Mouse (Mus musculus): ENCODE data around the gene Tmem131. TPM values are rescaled to one million over a fixed set of nuclear protein-coding genes. Genes with fewer than 3 reads are reported as not detected.

Gene Tmem131
- total and polyA plus RNA-seq, 2 experiments from 2014 or later = 8.9 to 21.5 TPM

DNA sequence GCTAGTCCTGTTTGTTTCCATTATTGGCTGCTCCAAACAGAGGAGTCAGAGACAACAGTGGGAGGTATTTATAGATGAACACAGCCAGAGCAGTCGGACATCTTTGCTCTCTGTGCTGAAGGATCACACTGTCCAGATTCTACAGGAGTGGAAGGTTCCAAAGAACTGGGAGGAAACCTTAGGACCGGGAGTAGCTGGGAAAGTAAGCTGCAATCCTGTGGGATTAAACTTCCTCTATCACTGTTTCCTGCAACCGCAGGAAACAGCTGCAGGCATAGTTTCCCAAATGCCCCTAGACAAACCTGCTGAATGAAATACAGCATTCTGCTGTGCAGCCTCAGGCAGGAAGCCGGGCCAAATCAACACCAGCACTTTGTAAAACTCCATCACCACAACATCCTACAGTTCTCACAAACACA is 83.0 kb downstream of the Tmem131 start:
- peak overlapping the region; percentile 60 for H3K27ac ChIP-seq
- no peaks in the 10 kb centered on the region for H3K9me3 ChIP-seq (ENCODE audit: low read length)
- no peak for TF ChIP-seq CTCF (IDR thresholded peaks at IDR 0.05; ENCODE audit: low read depth)
- ATAC-seq (no peak), DNase-seq (ENCODE audit: low spot score) (no peak)
- no peaks in the 10 kb centered on the region for H3K36me3 ChIP-seq (ENCODE audit: insufficient read depth, low read length)
- no peak overlapping the region for H3K4me3 ChIP-seq (ENCODE audit: low read length)
- no peak overlapping the region for H3K9ac ChIP-seq (replicated peaks; ENCODE audit: low read length)
- WGBS = 56% methylated on average over 4 of the region's 4 CpGs
- H3K4me1 ChIP-seq (ENCODE audit: insufficient read depth, low read length) = peaks cover 14% of the 10 kb centered on the region
- H3K27me3 ChIP-seq (ENCODE audit: insufficient read depth, low read length) = no peaks in the 10 kb centered on the region
- no peak overlapping the region for H3K4me2 ChIP-seq (ENCODE audit: low read depth, low read length)

DNA sequence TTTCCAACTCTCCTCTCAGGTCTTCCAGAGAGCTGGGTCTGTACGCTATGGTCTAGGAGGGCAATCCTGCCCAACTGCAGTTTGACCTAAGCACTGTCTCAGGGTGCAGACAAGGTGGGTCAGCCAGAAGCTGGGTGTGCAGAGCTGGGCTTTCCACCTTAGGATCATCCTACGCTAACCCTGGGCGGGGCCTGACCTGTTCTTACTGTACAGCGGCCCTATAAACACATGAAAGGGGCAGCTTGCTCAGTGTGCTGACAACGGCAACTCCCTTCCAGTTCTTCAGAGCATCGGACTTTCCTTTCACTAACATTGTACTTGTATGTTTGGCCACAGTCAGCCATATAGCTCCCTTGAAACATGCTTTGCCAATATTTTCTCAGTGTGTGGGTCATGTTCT is 86.4 kb downstream of the Tmem131 start:
- no peak for TF ChIP-seq CTCF (IDR thresholded peaks at IDR 0.05; ENCODE audit: low read depth)
- H3K9me3 ChIP-seq (ENCODE audit: low read length) = no peaks in the 10 kb centered on the region
- no peak overlapping the region for H3K4me3 ChIP-seq (ENCODE audit: low read length)
- 93% methylated on average over 6 of the region's 6 CpGs for WGBS
- no peak overlapping the region for H3K4me2 ChIP-seq (ENCODE audit: low read depth, low read length)
- H3K36me3 ChIP-seq (ENCODE audit: insufficient read depth, low read length) = no peaks in the 10 kb centered on the region
- DNase-seq (ENCODE audit: low spot score) (no peak), ATAC-seq (no peak)
- no peaks in the 10 kb centered on the region for H3K27me3 ChIP-seq (ENCODE audit: insufficient read depth, low read length)
- no peak overlapping the region for H3K27ac ChIP-seq
- peaks cover 12% of the 10 kb centered on the region for H3K4me1 ChIP-seq (ENCODE audit: insufficient read depth, low read length)
- no peak overlapping the region for H3K9ac ChIP-seq (replicated peaks; ENCODE audit: low read length)

GRCm38 (mm10) chr1:36854198-36854765 is 89.2 kb downstream of the Tmem131 start:
- TF ChIP-seq CTCF (IDR thresholded peaks at IDR 0.05; ENCODE audit: low read depth) = no peak
- Histone ChIP-seq H3K36me3 (ENCODE audit: insufficient read depth, low read length) (no peaks in the 10 kb centered on the region), H3K9me3 (ENCODE audit: low read length) (no peaks in the 10 kb centered on the region), H3K4me3 (ENCODE audit: low read length) (no peak overlapping the region), H3K4me2 (ENCODE audit: low read depth, low read length) (no peak overlapping the region), H3K27ac (no peak overlapping the region), H3K4me1 (ENCODE audit: insufficient read depth, low read length) (no peaks in the 10 kb centered on the region), H3K9ac (replicated peaks; ENCODE audit: low read length) (no peak overlapping the region), H3K27me3 (ENCODE audit: insufficient read depth, low read length) (no peaks in the 10 kb centered on the region)
- DNase-seq (ENCODE audit: low spot score) (no peak), ATAC-seq (no peak)
- whole genome bisulfite sequencing = 83% methylated on average over 10 of the region's 10 CpGs

DNA sequence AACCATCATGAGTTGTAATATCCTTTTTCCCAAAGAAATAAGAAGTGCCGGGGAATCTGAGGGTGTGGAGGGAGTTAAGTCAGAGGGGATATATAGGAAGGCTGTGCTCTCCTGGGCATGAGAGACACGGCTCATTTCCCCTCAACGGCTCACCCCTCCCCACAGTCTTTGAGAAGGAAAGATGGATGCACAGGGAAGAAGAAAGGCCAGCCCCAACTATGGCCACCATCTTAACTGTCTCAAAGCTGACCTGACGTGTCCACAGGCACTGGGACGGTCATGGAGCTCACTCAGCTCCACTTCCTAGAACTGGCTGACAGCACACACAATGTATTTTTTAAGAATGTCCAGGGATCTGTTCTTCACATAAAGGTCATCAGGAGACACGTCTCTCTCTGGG is 91.4 kb downstream of the Tmem131 start:
- no peaks in the 10 kb centered on the region for H3K4me1 ChIP-seq (ENCODE audit: insufficient read depth, low read length)
- H3K27ac ChIP-seq = no peak overlapping the region
- no peak for TF ChIP-seq CTCF (IDR thresholded peaks at IDR 0.05; ENCODE audit: low read depth)
- WGBS = 76% methylated on average over 6 of the region's 6 CpGs
- no peak overlapping the region for H3K4me3 ChIP-seq (ENCODE audit: low read length)
- ATAC-seq (no peak), DNase-seq (ENCODE audit: low spot score) (no peak)
- H3K36me3 ChIP-seq (ENCODE audit: insufficient read depth, low read length) = no peaks in the 10 kb centered on the region
- H3K9me3 ChIP-seq (ENCODE audit: low read length) = no peaks in the 10 kb centered on the region
- H3K9ac ChIP-seq (replicated peaks; ENCODE audit: low read length) = no peak overlapping the region
- H3K4me2 ChIP-seq (ENCODE audit: low read depth, low read length) = no peak overlapping the region
- no peaks in the 10 kb centered on the region for H3K27me3 ChIP-seq (ENCODE audit: insufficient read depth, low read length)

- H3K9ac ChIP-seq (replicated peaks; ENCODE audit: low read length) = no peak overlapping the region
- WGBS = 81% methylated on average over 4 of the region's 4 CpGs
- H3K36me3 ChIP-seq (ENCODE audit: insufficient read depth, low read length) = no peaks in the 10 kb centered on the region
- no peak overlapping the region for H3K4me3 ChIP-seq (ENCODE audit: low read length)
- H3K4me1 ChIP-seq (ENCODE audit: insufficient read depth, low read length) = no peaks in the 10 kb centered on the region
- H3K27me3 ChIP-seq (ENCODE audit: insufficient read depth, low read length) = no peaks in the 10 kb centered on the region
- no peaks in the 10 kb centered on the region for H3K9me3 ChIP-seq (ENCODE audit: low read length)
- no peak overlapping the region for H3K27ac ChIP-seq
- no peak overlapping the region for H3K4me2 ChIP-seq (ENCODE audit: low read depth, low read length)
- no peak for TF ChIP-seq CTCF (IDR thresholded peaks at IDR 0.05; ENCODE audit: low read depth)
- no peak for ATAC-seq
- DNase-seq (ENCODE audit: low spot score) = no peak
These were observed 92.1 kb downstream of the Tmem131 start for GRCm38 (mm10) chr1:36851392-36851791.

DNA sequence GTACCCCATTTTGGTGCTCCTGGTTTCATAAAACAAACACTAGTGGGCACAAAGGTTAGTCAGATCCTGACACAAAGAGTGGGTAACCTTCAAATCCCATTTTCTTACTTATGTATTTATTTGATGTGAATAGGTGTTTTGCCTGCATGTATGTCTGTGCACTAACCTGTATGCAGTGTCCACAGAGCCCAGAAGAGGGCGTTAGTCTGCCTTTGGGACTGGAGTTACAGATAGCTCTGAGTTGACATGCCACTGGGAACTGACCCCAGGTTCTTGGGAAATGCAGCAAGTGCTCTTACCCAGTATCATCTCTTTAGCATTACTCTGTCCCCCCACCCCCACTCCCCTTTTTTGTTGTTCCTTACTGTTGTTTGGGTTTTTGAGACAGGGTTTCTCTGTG is 95.4 kb downstream of the Tmem131 start:
- Histone ChIP-seq H3K4me1 (ENCODE audit: insufficient read depth, low read length) (no peaks in the 10 kb centered on the region), H3K4me3 (ENCODE audit: low read length) (no peak overlapping the region), H3K4me2 (ENCODE audit: low read depth, low read length) (no peak overlapping the region), H3K27ac (no peak overlapping the region), H3K36me3 (ENCODE audit: insufficient read depth, low read length) (no peaks in the 10 kb centered on the region), H3K9ac (replicated peaks; ENCODE audit: low read length) (no peak overlapping the region), H3K9me3 (ENCODE audit: low read length) (no peaks in the 10 kb centered on the region), H3K27me3 (ENCODE audit: insufficient read depth, low read length) (no peaks in the 10 kb centered on the region)
- WGBS = 92% methylated on average over 1 of the region's 1 CpGs
- no peak; the same call in 1 of the 2 replicates for TF ChIP-seq CTCF (IDR thresholded peaks at IDR 0.05; ENCODE audit: low read depth)
- no peak for DNase-seq (ENCODE audit: low spot score)
- ATAC-seq = no peak

DNA sequence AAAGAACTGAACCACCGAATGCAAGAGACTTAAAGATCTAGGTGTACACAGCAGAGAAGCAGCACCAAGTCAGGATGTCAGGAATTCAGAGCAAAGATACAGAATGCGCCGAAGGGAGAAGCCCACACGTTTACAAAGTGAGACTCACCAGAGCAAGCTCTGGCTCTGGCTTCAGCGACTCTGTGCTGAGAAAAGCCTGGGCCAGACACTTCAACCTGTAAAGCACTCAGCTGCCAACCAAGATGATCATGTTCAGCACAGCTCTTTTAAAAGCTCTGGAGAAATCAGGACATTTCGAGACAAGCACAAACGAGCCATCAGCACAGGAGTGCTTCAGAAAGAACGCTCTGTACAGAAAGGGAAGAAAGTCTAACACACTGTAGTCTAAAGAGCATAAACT is 96.2 kb downstream of the Tmem131 start:
- ATAC-seq = no peak
- Histone ChIP-seq H3K4me1 (ENCODE audit: insufficient read depth, low read length) (no peaks in the 10 kb centered on the region), H3K27me3 (ENCODE audit: insufficient read depth, low read length) (no peaks in the 10 kb centered on the region), H3K9me3 (ENCODE audit: low read length) (no peaks in the 10 kb centered on the region), H3K4me3 (ENCODE audit: low read length) (no peak overlapping the region), H3K4me2 (ENCODE audit: low read depth, low read length) (no peak overlapping the region), H3K36me3 (ENCODE audit: insufficient read depth, low read length) (no peaks in the 10 kb centered on the region), H3K27ac (no peak overlapping the region), H3K9ac (replicated peaks; ENCODE audit: low read length) (no peak overlapping the region)
- 84% methylated on average over 8 of the region's 8 CpGs for WGBS
- TF ChIP-seq CTCF (IDR thresholded peaks at IDR 0.05; ENCODE audit: low read depth) = no peak
- no peak for DNase-seq (ENCODE audit: low spot score)
